Mouse (Mus musculus) neural tube, embryonic 11.5 days (tissue): ENCODE measurements around the gene Txn2. TPM values are rescaled to one million over a fixed set of nuclear protein-coding genes. Genes with fewer than 3 reads are reported as not detected.

Experiments
- ATAC-seq: fragments of 200-750 bp; cut with Nextera tagmentation; 2 replicates; pipeline ENCODE4 v1.8.0; 2017; ENCODE audit warnings: moderate number of reproducible peaks, mild to moderate bottlenecking, moderate TSS enrichment, moderate library complexity; ENCODE audit not compliant: insufficient read depth, low FRiP score, low TSS enrichment
- DNase-seq: peaks from one replicate; pipeline ENCODE4 v3.0.0-alpha.2; 2015; ENCODE audit warnings: low spot score
- H3K27ac ChIP-seq: fragments of 300-500 bp; sonication (generic); 2 replicates; pipeline ENCODE4 v1.5.1; 2014; ENCODE audit warnings: low read depth, mild to moderate bottlenecking, low read length
- H3K27me3 ChIP-seq: fragments of 300-500 bp; sonication (generic); 2 replicates; pipeline ENCODE4 v1.6.1; 2014; ENCODE audit warnings: mild to moderate bottlenecking, low read length, mixed read lengths; ENCODE audit not compliant: control insufficient read depth, insufficient read depth
- H3K36me3 ChIP-seq: fragments of 300-500 bp; sonication (generic); 2 replicates; pipeline ENCODE4 v1.6.1; 2014; ENCODE audit warnings: mild to moderate bottlenecking, low read length, moderate library complexity, mixed read lengths; ENCODE audit not compliant: control insufficient read depth, insufficient read depth
- H3K4me1 ChIP-seq: fragments of 300-500 bp; sonication (generic); 2 replicates; pipeline ENCODE4 v1.6.1; 2014; ENCODE audit warnings: low read length, mixed read lengths; ENCODE audit not compliant: control insufficient read depth, insufficient read depth
- H3K4me2 ChIP-seq: fragments of 300-500 bp; sonication (generic); 2 replicates; pipeline ENCODE4 v1.6.1; 2014; ENCODE audit warnings: low read depth, mild to moderate bottlenecking, moderate library complexity
- H3K4me3 ChIP-seq: fragments of 300-500 bp; sonication (generic); 2 replicates; pipeline ENCODE4 v1.5.1; 2014; ENCODE audit warnings: low read depth, low read length
- H3K9ac ChIP-seq: fragments of 300-500 bp; sonication (generic); 2 replicates; pipeline ENCODE4 v1.6.1; 2014; ENCODE audit warnings: mild to moderate bottlenecking, low read length
- H3K9me3 ChIP-seq: fragments of 300-500 bp; sonication (generic); 2 replicates; pipeline ENCODE4 v1.6.1; 2016; ENCODE audit warnings: low read length; ENCODE audit not compliant: control insufficient read depth
- WGBS: fragments of 180-500 bp; shearing (Covaris S2); extraction: QIAGEN DNeasy Blood & Tissue Kit; methylation state at CpG from one replicate; pipeline ENCODE4 v1.1.7; 2014; 5-methylcytosine and 5-hydroxymethylcytosine counted together
- polyA plus RNA-seq: library from polyadenylated mRNA; unstranded; fragments of >200 nt; fragmentation: Nextera tagmentation; extraction: Ambion mirVana; gene quantifications from 2 replicates; pipeline ENCODE4 v1.2.1, GENCODE M21; 2014

Gene Txn2
- polyA plus RNA-seq, 1 experiment from 2014 or later = 277 TPM

DNA sequence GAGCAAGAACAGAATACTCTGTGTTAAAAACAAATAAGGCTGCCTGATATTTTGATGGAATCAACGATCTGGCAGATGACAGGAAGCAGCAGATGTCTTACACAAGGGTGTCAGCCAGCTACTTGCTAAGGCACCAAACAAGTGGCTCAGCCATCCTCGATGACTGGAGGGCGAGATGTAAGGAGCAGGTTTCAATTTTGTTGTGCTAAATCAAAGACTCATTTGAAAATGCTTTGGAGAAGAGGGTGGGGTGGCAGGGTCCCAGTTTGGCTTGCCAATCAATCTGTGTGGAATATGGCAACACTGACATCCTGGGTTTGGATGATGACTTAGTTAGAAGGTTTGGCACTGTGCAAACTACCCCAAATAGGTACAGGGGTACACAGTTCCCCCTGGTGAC, 12.8 kb upstream of the Txn2 start:
- DNase-seq = no peak
- no peak overlapping the region for H3K9ac ChIP-seq
- H3K27ac ChIP-seq = no peak overlapping the region
- no peaks in the 10 kb centered on the region for H3K4me1 ChIP-seq
- no peak overlapping the region for H3K4me2 ChIP-seq
- H3K36me3 ChIP-seq = no peaks in the 10 kb centered on the region
- WGBS = 91% methylated on average over 3 of the region's 3 CpGs
- no peak overlapping the region for H3K4me3 ChIP-seq
- ATAC-seq = no peak
- no peaks in the 10 kb centered on the region for H3K27me3 ChIP-seq
- H3K9me3 ChIP-seq = no peaks in the 10 kb centered on the region

DNA sequence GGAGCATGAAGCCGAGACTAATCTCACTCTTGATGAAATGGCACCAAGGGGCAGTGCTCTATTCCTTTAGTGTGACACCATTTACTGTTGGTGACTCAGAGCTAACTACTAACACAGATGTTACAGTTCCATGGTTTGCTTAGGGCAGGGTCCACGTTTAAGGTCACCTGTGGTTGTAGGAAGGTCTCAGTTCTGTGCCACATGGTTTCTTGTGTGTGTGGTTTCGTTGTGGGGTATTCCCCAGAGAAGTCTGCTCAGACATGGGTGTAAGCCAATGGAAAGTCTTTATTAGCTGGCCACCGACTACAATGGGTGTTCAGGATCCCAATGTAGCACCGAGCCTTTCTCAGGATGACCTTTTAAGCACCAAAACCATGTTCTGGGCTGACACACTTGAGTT, 9.7 kb upstream of the Txn2 start:
- no peak overlapping the region for H3K4me2 ChIP-seq

DNA sequence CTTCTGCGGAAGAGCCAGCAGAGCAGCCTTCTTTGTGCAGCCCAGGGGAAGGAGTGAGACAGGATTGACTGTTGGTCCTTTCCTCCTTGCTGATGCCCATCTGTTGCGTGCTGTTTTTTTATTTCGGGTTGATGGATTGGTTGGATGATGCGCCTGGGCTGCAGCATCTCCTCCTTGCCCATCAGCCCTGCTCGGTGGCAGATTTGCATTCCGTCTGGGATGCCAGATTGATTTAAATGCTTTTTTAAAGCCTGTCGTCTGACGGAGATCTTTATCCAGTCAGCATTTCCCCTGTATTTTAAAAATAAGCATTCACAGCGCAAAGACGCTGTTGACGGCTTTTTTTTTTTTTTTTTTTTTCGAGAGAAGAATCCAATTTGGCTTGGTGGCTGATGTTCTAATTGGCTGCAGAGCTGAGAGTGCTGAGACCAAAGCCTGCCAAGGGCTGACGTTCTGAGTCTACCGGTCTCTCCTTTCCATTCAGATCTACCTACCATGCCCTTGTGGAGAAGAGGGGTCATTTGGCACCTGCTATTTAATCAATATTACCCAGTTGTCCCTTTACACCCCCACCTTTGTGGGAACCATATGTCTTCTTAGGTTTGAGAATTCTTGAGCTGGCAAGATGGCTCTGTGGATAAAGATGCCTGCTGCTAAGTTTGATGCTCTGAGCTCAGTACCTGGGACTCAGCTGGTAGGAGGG, 7.0 kb upstream of the Txn2 start:
- H3K36me3 ChIP-seq = no peaks in the 10 kb centered on the region
- 78% methylated on average over 14 of the region's 14 CpGs for WGBS
- H3K4me3 ChIP-seq = no peak overlapping the region
- H3K4me2 ChIP-seq = no peak overlapping the region
- ATAC-seq = no peak
- DNase-seq = no peak
- H3K4me1 ChIP-seq = no peaks in the 10 kb centered on the region
- H3K27me3 ChIP-seq = no peaks in the 10 kb centered on the region
- no peak overlapping the region for H3K27ac ChIP-seq
- H3K9me3 ChIP-seq = no peaks in the 10 kb centered on the region
- no peak overlapping the region for H3K9ac ChIP-seq

More for the DNA sequence above, 9.7 kb upstream of the Txn2 start:
- ATAC-seq (no peak), DNase-seq (no peak)
- no peaks in the 10 kb centered on the region for H3K27me3 ChIP-seq
- no peak overlapping the region for H3K9ac ChIP-seq
- no peaks in the 10 kb centered on the region for H3K4me1 ChIP-seq
- WGBS = 75% methylated on average over 5 of the region's 5 CpGs
- no peaks in the 10 kb centered on the region for H3K9me3 ChIP-seq
- H3K27ac ChIP-seq = no peak overlapping the region
- no peak overlapping the region for H3K4me3 ChIP-seq
- H3K36me3 ChIP-seq = no peaks in the 10 kb centered on the region

DNA sequence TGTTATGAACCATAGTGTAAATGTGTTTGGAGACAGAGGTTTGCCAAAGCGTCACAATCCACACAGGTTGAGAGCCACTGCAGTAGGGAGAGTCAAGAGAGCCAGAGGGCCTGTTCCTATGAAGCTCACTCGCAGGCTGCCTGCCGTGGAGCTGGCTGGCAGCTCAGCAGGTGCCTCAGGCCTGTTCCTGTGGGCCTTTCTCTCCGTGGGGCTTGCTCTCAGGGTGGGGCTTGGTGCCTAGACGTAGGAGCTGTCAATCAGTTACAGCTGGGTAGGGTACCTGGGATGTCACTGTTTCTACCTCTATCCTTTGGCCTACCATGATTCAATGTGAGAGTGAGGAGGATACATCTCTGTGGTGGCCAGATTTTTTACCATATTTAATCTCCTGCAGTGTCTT, 6.2 kb upstream of the Txn2 start:
- 75% methylated on average over 5 of the region's 5 CpGs for WGBS
- no peaks in the 10 kb centered on the region for H3K9me3 ChIP-seq
- no peaks in the 10 kb centered on the region for H3K36me3 ChIP-seq
- no peak for ATAC-seq
- no peaks in the 10 kb centered on the region for H3K27me3 ChIP-seq
- H3K27ac ChIP-seq = no peak overlapping the region
- H3K4me1 ChIP-seq = peaks cover 2% of the 10 kb centered on the region
- no peak for DNase-seq
- no peak overlapping the region for H3K4me3 ChIP-seq
- H3K4me2 ChIP-seq = no peak overlapping the region
- no peak overlapping the region for H3K9ac ChIP-seq

GRCm38 (mm10) chr15:77934326-77934725, 5.5 kb upstream of the Txn2 start:
- no peaks in the 10 kb centered on the region for H3K9me3 ChIP-seq
- H3K4me1 ChIP-seq = peaks cover 8% of the 10 kb centered on the region
- no peak overlapping the region for H3K27ac ChIP-seq
- no peak overlapping the region for H3K4me3 ChIP-seq
- WGBS = 82% methylated on average over 11 of the region's 11 CpGs
- DNase-seq (no peak), ATAC-seq (no peak)
- no peaks in the 10 kb centered on the region for H3K27me3 ChIP-seq
- H3K4me2 ChIP-seq = no peak overlapping the region
- H3K9ac ChIP-seq = no peak overlapping the region
- no peaks in the 10 kb centered on the region for H3K36me3 ChIP-seq

- H3K27ac ChIP-seq = no peak overlapping the region
- no peaks in the 10 kb centered on the region for H3K36me3 ChIP-seq
- H3K4me1 ChIP-seq = peaks cover 9% of the 10 kb centered on the region
- no peaks in the 10 kb centered on the region for H3K9me3 ChIP-seq
- H3K4me2 ChIP-seq = no peak overlapping the region
- H3K9ac ChIP-seq = no peak overlapping the region; the same call in 1 of the 2 replicates
- H3K4me3 ChIP-seq = no peak overlapping the region
- DNase-seq (peak; percentile 93), ATAC-seq (peak; percentile 62)
- no peaks in the 10 kb centered on the region for H3K27me3 ChIP-seq
- under 1% methylated on average over 14 of the region's 14 CpGs for WGBS
Observed at GRCm38 (mm10) chr15:77933770-77934169, 5.0 kb upstream of the Txn2 start.

DNA sequence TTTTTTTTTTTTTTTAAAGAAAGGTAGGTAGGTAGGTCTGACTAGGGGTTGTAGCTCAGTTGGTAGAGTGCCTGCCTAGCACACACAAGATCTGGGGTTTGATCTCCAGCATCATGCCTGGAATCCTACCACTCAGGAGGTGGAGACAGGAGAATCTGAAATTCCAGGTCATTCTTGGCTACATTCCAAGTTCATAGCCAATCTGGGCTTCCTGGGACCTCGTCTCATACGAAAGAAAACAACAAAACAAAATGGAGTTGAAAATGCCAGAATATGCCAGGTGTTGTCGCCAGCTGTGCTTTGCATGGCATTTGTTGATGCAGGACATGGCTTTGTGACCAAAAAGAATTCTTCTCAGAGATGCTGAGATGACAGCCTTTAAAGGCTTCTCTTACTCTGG, 4.4 kb upstream of the Txn2 start:
- ATAC-seq (no peak), DNase-seq (no peak)
- H3K4me2 ChIP-seq = no peak overlapping the region
- WGBS = 84% methylated on average over 3 of the region's 3 CpGs
- H3K27ac ChIP-seq = no peak overlapping the region
- no peak overlapping the region for H3K4me3 ChIP-seq
- H3K4me1 ChIP-seq = peaks cover 9% of the 10 kb centered on the region
- H3K27me3 ChIP-seq = no peaks in the 10 kb centered on the region
- no peaks in the 10 kb centered on the region for H3K9me3 ChIP-seq
- H3K36me3 ChIP-seq = no peaks in the 10 kb centered on the region
- H3K9ac ChIP-seq = no peak overlapping the region; the same call in 1 of the 2 replicates

DNA sequence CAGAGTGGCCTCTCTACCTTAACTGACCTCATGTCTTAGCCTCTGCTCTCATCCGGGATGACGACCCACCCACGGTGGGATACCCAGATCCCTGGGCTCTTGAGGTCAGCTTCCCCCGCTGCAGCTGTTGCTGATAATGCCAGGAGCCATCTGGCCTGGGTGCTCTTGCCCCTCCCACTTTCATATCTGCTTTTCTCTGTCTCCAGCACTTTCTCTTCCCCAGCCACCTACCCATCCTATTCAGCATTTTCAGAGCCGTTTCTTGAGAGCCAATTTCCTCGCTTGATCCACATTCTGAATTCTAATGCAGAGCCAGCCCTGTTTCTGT, 2.8 kb upstream of the Txn2 start:
- Histone ChIP-seq H3K4me3 (no peak overlapping the region), H3K36me3 (no peaks in the 10 kb centered on the region), H3K4me1 (peaks cover 16% of the 10 kb centered on the region), H3K9ac (no peak overlapping the region), H3K27ac (no peak overlapping the region), H3K4me2 (no peak overlapping the region), H3K9me3 (no peaks in the 10 kb centered on the region), H3K27me3 (no peaks in the 10 kb centered on the region)
- ATAC-seq (no peak), DNase-seq (no peak)
- WGBS = 79% methylated on average over 6 of the region's 6 CpGs

- no peaks in the 10 kb centered on the region for H3K36me3 ChIP-seq
- H3K9ac ChIP-seq = no peak overlapping the region
- 81% methylated on average over 6 of the region's 6 CpGs for WGBS
- DNase-seq (no peak), ATAC-seq (no peak)
- H3K27ac ChIP-seq = no peak overlapping the region
- peaks cover 16% of the 10 kb centered on the region for H3K4me1 ChIP-seq
- no peaks in the 10 kb centered on the region for H3K27me3 ChIP-seq
- no peak overlapping the region for H3K4me2 ChIP-seq
- no peak overlapping the region for H3K4me3 ChIP-seq
- no peaks in the 10 kb centered on the region for H3K9me3 ChIP-seq
Observed at GRCm38 (mm10) chr15:77930986-77931688, 2.3 kb upstream of the Txn2 start.
